Comparison of ENCODE assay signal across 9 mouse cellular contexts in genomic region chr12:11150192-11150935, GRCm38 (mm10). TPM values are rescaled to one million over a fixed set of nuclear protein-coding genes. Genes with fewer than 3 reads are reported as not detected.
DNase-seq lines count a peak whose midpoint lies in the region; ATAC-seq and TF ChIP-seq lines count a peak whose summit lies in the region.
"Had no signal": no experiment of that assay in that cellular context is flagged by ENCODE, and none has a peak within 500 bp of the region (broad histone marks: within the 10 kb centered on the region; RNA-seq: fewer than 3 reads in every experiment).

No protein-coding gene starts in this region.

- intact Hi-C loops in left cerebral cortex, postnatal 25 days (cut with DNase I) = no loop called here

- DNase-seq in left cerebral cortex, postnatal 25 days (ENCODE audit: low spot score in 2 of 2) = peak; percentile 19 to 30
- DNase-seq in left cerebral cortex, adult 11 months (ENCODE audit: low spot score) = no peak
- DNase-seq in embryo, embryonic 11.5 days (ENCODE audit: low read depth, low spot score) = peak; percentile 16
- peak; percentile 35 to 44 for DNase-seq in gastrocnemius, postnatal 4 days (ENCODE audit: low spot score in 2 of 2)
- DNase-seq in liver, embryonic 14.5 days (ENCODE audit: low read depth in 3 of 3, low spot score in 3 of 3) = no peak
- peak; percentile 32 for DNase-seq in ovary, adult 18-20 months (ENCODE audit: low spot score)
- no peak for DNase-seq in c-Kit-positive CD71-positive TER-119-positive erythroid progenitor cells, embryonic 14.5 days (ENCODE audit: low spot score)

- no peaks in the 10 kb centered on the region for H3K4me1 ChIP-seq in intestine, postnatal 0 days (replicated peaks; ENCODE audit: control insufficient read depth, insufficient read depth, low read length)
- no peaks in the 10 kb centered on the region for H3K4me1 ChIP-seq in liver, embryonic 14.5 days (replicated peaks; ENCODE audit: control insufficient read depth in 2 of 2, insufficient read depth in 2 of 2, low read length in 1 of 2)

- H3K4me3 ChIP-seq in intestine, postnatal 0 days (ENCODE audit: low read depth, low read length) = peak overlapping the region; percentile 49
- H3K4me3 ChIP-seq in liver, embryonic 14.5 days (ENCODE audit: insufficient read depth in 1 of 2, low read depth in 2 of 2, low read length in 2 of 2) = peak overlapping the region; percentile 9 to 39; a peak in 2 of 4 replicates

- H3K4me2 ChIP-seq in intestine, postnatal 0 days (replicated peaks; ENCODE audit: low read depth) = peak overlapping the region; percentile 95
- peak overlapping the region; percentile 55 for H3K4me2 ChIP-seq in liver, embryonic 14.5 days (ENCODE audit: low read depth)

- 0 out of 2 replicates have a peak, but pooled peaks cover 16% of the 10 kb centered on the region for H3K27me3 ChIP-seq in intestine, postnatal 0 days (replicated peaks; ENCODE audit: control insufficient read depth, insufficient read depth, low read length)
- H3K27me3 ChIP-seq in liver, embryonic 14.5 days (ENCODE audit: control insufficient read depth, insufficient read depth, low read length) = peaks cover 42% of the 10 kb centered on the region

- peak overlapping the region; percentile 11 for H3K27ac ChIP-seq in intestine, postnatal 0 days (ENCODE audit: low read depth, low read length)
- no peak overlapping the region for H3K27ac ChIP-seq in liver, embryonic 14.5 days

- H3K9me3 ChIP-seq in intestine, postnatal 0 days (ENCODE audit: control insufficient read depth) = no peaks in the 10 kb centered on the region
- H3K9me3 ChIP-seq in liver, embryonic 14.5 days (ENCODE audit: control insufficient read depth, low read length) = no peaks in the 10 kb centered on the region

- peak; percentile 43 for TF ChIP-seq CTCF in intestine, postnatal 0 days (IDR thresholded peaks at IDR 0.05; ENCODE audit: low read depth)
- TF ChIP-seq CTCF in liver, embryonic 14.5 days (IDR thresholded peaks at IDR 0.05; ENCODE audit: low read depth) = no peak

- no peak for TF ChIP-seq EP300 in liver, embryonic 14.5 days (IDR thresholded peaks at IDR 0.05; ENCODE audit: low read depth)

- 1% methylated on average over 57 of the region's 66 CpGs for WGBS in intestine, postnatal 0 days
- under 1% methylated on average over 58 of the region's 66 CpGs for WGBS in liver, embryonic 14.5 days (ENCODE audit: insufficient replicate concordance)

- no peaks in the 10 kb centered on the region for H3K36me3 ChIP-seq in intestine, postnatal 0 days (ENCODE audit: control insufficient read depth, insufficient read depth)
- no peaks in the 10 kb centered on the region for H3K36me3 ChIP-seq in liver, embryonic 14.5 days (replicated peaks; ENCODE audit: control insufficient read depth, insufficient read depth, low read depth)

- H3K9ac ChIP-seq in intestine, postnatal 0 days (ENCODE audit: low read depth, low read length) = peak overlapping the region; percentile 54
- no peak overlapping the region for H3K9ac ChIP-seq in liver, embryonic 14.5 days (replicated peaks)

- ATAC-seq in intestine, postnatal 0 days = peak; percentile 77
- ATAC-seq in liver, embryonic 14.5 days (ENCODE audit: insufficient read depth) = no peak

RNA-seq across cellular contexts. Expression of gene Kcns3, which starts 0.5 kb away (rescaled TPM):
- total RNA-seq in left cerebral cortex, postnatal 25 days (2021) = 1 to 10 TPM; 7.2 TPM
- 1 to 10 TPM; 1.3 to 1.6 TPM for total RNA-seq in gastrocnemius, postnatal 4 days (2021)
- 10.4 and 11.8 TPM in 2 replicates for polyA plus RNA-seq in intestine, postnatal 0 days (2015; fragmentation: Nextera tagmentation; extraction: Ambion mirVana)
- polyA plus RNA-seq in liver, embryonic 14.5 days (2012; rRNA removed) = 0.02 and 0.03 TPM in 2 replicates
- polyA plus RNA-seq in liver, embryonic 14.5 days (2014; fragmentation: Nextera tagmentation; extraction: Ambion mirVana) = 0.11 TPM in 1 of 2 replicates, not detected in the other

RNA-seq across cellular contexts. Expression of gene Msgn1, which starts 58.4 kb away (rescaled TPM):
- not detected for total RNA-seq in left cerebral cortex, postnatal 25 days (2021)
- total RNA-seq in gastrocnemius, postnatal 4 days (2021) = not detected
- polyA plus RNA-seq in intestine, postnatal 0 days (2015; fragmentation: Nextera tagmentation; extraction: Ambion mirVana) = not detected in 2 replicates
- not detected in 2 replicates for polyA plus RNA-seq in liver, embryonic 14.5 days (2012; rRNA removed)
- not detected in 2 replicates for polyA plus RNA-seq in liver, embryonic 14.5 days (2014; fragmentation: Nextera tagmentation; extraction: Ambion mirVana)
- total RNA-seq: left cerebral cortex, postnatal 36 days had no signal

Comparison
In these comparisons a context has a peak if more than half of its experiments do, and no peak if none do; other contexts are left out.
1. DNase-seq: peak in left cerebral cortex, postnatal 25 days (2 of 2), embryo, embryonic 11.5 days (single experiment), gastrocnemius, postnatal 4 days (2 of 2) and ovary, adult 18-20 months (single experiment); none in left cerebral cortex, adult 11 months (single experiment), liver, embryonic 14.5 days (0 of 3) and c-Kit-positive CD71-positive TER-119-positive erythroid progenitor cells, embryonic 14.5 days (single experiment).